Mouse (Mus musculus): ENCODE results near the gene Kif20b. TPM values are rescaled to one million over a fixed set of nuclear protein-coding genes. Genes with fewer than 3 reads are reported as not detected.
A peak's percentile ranks its signal among the peaks of the same experiment; 100 is the strongest.

Kif20b gene
- total RNA-seq (2021): 1 to 10 TPM; 1.2 to 1.3 TPM

GRCm38 (mm10) chr19:34921652-34922602, at the start of gene Kif20b:
Gene Kif20b, plus strand, starts transcription at chr19:34922361.
- intact Hi-C loops (cut with DNase I): loop anchor here (2.0 kb wide), 1 partner anchor 43 kb away; the partner anchor contains the start of gene Pank1

GRCm38 (mm10) chr19:34876676-34877075, 45.5 kb upstream of the Kif20b start:
- DNase-seq (ENCODE audit: low spot score in 2 of 2): no peak
- intact Hi-C loops (cut with DNase I): no loop called here

More at GRCm38 (mm10) chr19:34921652-34922602, at the start of gene Kif20b:
- DNase-seq (ENCODE audit: low spot score in 2 of 2): peak; percentile 84 to 87

GRCm38 (mm10) chr19:34877898-34878602, 44.1 kb upstream of the Kif20b start:
- intact Hi-C loops (cut with DNase I): loop anchor here (1.0 to 2.0 kb wide), 2 partner anchors 43 to 52 kb away; no protein-coding TSS in a partner anchor
- DNase-seq (ENCODE audit: low spot score in 2 of 2): peak; percentile 83 to 85

GRCm38 (mm10) chr19:34878603-34879541, 43.3 kb upstream of the Kif20b start, which contains the start of gene Pank1:
Gene Pank1, minus strand, starts transcription at chr19:34879455.
- intact Hi-C loops (cut with DNase I): loop anchor here (1.0 to 2.0 kb wide), 2 partner anchors 42 to 53 kb away; no protein-coding TSS in a partner anchor
- DNase-seq (ENCODE audit: low spot score in 2 of 2): peak; percentile 85 to 86

GRCm38 (mm10) chr19:34879624-34880023, 42.5 kb upstream of the Kif20b start:
- intact Hi-C loops (cut with DNase I): loop anchor here (2.0 kb wide), 1 partner anchor 41 kb away; no protein-coding TSS in a partner anchor
- DNase-seq (ENCODE audit: low spot score in 2 of 2): no peak

DNA sequence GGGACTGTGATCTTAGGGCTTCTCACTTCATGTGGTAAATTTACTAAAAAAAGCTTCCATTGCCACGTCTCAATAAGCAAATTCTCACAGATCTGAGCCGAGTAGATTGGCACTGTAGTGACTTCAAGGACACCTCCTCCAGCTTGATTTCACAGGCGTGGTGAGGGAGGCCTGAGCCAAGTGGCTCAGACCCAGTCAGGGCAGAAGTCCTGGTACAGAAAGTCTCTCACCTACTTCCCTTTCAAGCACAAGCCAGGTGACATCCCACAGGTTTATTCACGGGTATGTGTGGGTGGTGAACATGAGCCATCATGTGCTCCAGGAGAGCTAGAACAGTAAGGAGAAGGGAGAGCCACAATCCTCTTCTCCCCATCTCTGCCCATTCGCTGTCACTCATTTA, 41.0 kb upstream of the Kif20b start:
- peak in 1 of 2 experiments; percentile 62 for DNase-seq (ENCODE audit: low spot score in 2 of 2)
- intact Hi-C loops (cut with DNase I): no loop called here

DNA sequence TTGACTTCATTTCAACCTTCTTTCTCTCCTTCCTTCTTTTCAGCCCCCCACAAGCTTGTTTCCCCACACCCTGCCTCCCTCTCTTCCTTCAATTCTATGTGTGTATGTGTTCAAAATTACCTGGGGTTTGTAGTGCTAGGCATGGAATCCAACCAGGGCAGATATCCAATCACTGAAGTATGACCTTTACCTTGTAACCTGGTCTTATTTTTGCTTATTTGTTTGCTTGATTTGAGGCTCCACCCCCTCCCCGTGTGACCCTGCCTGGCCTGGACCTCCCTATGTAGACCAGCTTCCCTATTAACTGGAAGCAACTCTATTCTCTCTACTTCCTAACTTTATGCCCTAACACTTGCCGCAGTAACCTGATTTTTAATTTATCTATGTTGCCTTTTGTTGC, 39.7 kb upstream of the Kif20b start:
- intact Hi-C loops (cut with DNase I): no loop called here
- no peak for DNase-seq (ENCODE audit: low spot score in 2 of 2)

DNA sequence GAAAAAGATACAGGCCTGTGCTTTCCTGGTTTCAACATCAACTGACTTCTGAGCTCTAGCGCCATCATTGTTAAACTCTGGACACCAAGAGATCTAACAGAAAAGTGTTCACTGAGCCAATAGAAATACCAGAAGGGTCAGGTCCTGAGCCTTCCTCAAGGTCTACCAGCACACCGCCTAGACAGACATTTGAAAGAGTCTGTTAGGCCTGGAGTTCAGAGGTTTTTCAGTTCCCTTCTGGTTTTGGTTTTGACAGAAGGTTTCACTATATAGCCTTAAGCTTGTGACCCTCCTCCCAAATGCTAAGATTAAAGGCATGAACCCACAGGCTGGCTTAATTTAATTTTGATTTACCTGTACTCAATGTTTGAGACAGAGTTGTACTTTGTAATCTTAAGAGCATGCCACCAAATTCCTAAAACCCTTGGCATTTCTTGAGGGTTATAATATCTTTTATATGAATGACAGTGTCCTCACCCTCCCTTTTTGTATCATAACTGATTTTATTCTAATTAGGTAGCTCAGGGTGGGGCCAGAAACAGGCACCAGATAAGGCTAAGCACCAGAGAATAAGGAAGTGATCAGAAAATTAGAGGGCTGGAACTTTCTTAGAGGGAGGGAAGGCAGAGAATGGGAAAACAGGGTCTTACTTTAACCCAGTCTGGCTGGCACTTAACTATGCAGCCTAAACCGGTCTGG, 38.5 kb upstream of the Kif20b start:
- no peak for DNase-seq (ENCODE audit: low spot score in 2 of 2)
- intact Hi-C loops (cut with DNase I): no loop called here

- no peak for DNase-seq (ENCODE audit: low spot score in 2 of 2)
- intact Hi-C loops (cut with DNase I): no loop called here
These were observed 35.8 kb upstream of the Kif20b start for GRCm38 (mm10) chr19:34886324-34886723.

DNA sequence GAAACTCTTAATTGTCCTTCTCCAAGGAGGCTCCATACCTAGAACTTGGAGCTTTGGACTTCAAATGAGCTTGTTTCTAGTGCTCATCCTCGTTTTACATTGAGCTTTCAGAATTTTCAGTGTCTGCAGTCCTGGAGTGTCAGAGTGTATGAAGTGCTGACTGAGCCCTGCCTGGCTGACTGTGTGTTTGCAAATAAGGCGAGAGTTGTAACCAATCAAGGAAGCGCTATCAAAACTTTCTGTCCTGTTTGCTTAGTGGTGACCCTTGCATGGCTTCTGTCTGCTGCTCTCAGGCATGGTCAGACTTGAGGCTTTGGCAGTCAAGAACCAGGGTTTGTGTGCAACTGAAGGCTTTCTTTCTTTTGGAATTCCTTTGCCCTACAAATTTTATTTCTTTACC, 31.2 kb upstream of the Kif20b start:
- intact Hi-C loops (cut with DNase I): no loop called here
- DNase-seq (ENCODE audit: low spot score in 2 of 2): no peak

DNA sequence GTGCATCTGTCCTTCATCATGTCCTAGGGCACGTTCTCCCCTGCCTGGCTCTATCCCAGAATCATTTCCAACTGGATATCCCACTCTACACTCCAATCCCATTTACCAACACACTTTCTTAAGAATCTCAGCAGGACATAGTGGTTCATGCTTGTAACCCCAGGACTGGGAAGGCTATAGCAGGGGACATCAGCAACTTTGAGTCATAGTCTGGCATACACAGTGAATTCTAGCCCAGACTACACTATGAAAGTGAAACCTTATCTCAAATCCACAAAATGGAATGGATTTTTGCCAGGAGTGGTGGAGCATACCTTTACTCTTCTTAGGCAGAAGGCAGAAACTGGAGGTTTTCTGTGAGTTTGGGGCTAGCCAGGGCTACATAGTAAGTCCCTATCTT, 30.6 kb upstream of the Kif20b start:
- intact Hi-C loops (cut with DNase I): no loop called here
- DNase-seq (ENCODE audit: low spot score in 2 of 2): no peak

DNA sequence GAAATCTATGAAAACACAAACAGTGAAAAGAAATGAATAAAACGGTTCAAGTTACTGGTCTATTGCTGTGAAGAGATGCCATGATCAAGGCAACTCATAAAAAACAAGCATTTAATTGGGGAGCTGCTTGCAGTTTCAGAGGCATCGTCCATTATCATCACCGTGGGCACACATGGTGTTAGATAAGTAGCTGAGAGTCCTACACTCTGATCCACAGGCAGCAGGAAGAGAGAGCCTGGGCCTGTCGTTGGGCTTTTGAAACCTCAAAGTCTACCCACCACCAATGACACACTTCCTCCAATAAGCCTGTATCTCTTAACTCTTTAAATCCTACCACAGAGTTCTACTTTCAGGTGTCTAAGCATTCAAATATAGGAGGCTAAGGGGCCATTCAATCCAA, 27.1 kb upstream of the Kif20b start:
- intact Hi-C loops (cut with DNase I): no loop called here
- no peak for DNase-seq (ENCODE audit: low spot score in 2 of 2)

- intact Hi-C loops (cut with DNase I): no loop called here
- no peak for DNase-seq (ENCODE audit: low spot score in 2 of 2)
These were observed 24.8 kb upstream of the Kif20b start for GRCm38 (mm10) chr19:34897082-34897965.

GRCm38 (mm10) chr19:34898941-34899340, 23.2 kb upstream of the Kif20b start:
- DNase-seq (ENCODE audit: low spot score in 2 of 2): no peak
- intact Hi-C loops (cut with DNase I): no loop called here

GRCm38 (mm10) chr19:34901266-34901665, 20.9 kb upstream of the Kif20b start:
- no peak for DNase-seq (ENCODE audit: low spot score in 2 of 2)
- intact Hi-C loops (cut with DNase I): no loop called here

DNA sequence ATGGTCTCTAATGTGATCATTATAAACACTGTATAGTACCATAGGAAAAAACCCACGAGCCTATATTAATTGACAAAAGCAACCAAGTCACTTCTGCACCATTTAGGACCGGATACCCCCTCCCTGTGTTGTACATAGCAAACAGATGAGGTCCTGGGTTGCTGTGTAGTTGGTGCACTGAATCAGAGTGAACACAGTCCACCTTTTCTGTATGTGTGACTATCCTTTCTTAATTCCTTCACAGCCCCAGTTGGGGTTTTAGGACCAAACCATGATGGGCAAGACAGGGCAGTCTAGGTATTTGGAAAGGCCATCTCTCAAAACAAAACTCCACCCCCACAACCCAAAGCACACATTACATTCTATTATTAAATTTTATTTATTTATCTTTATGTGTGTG, 20.4 kb upstream of the Kif20b start:
- intact Hi-C loops (cut with DNase I): no loop called here
- no peak for DNase-seq (ENCODE audit: low spot score in 2 of 2)

GRCm38 (mm10) chr19:34904032-34904431, 18.1 kb upstream of the Kif20b start:
- intact Hi-C loops (cut with DNase I): no loop called here
- DNase-seq (ENCODE audit: low spot score in 2 of 2): no peak

GRCm38 (mm10) chr19:34905424-34905823, 16.7 kb upstream of the Kif20b start:
- intact Hi-C loops (cut with DNase I): no loop called here
- no peak for DNase-seq (ENCODE audit: low spot score in 2 of 2)
